8 mouse cellular contexts compared by ENCODE assay signal in genomic region chr4:139574156-139574798, GRCm38 (mm10). TPM values are rescaled to one million over a fixed set of nuclear protein-coding genes. Genes with fewer than 3 reads are reported as not detected.
DNase-seq lines count a peak whose midpoint lies in the region; ATAC-seq and TF ChIP-seq lines count a peak whose summit lies in the region.

No protein-coding gene starts in this region.

- WGBS in forebrain, embryonic 15.5 days: under 1% methylated on average over 47 of the region's 52 CpGs
- WGBS in lung, adult 2 months: 1% methylated on average over 48 of the region's 52 CpGs

- H3K4me2 ChIP-seq in forebrain, embryonic 15.5 days (replicated peaks): peak overlapping the region; percentile 87

- H3K4me1 ChIP-seq in forebrain, embryonic 15.5 days: peaks cover 26% of the 10 kb centered on the region
- peaks cover 20% of the 10 kb centered on the region for H3K4me1 ChIP-seq in lung, adult 2 months (ENCODE audit: control insufficient read depth, insufficient read depth, low read length)

- peak; percentile 94 for TF ChIP-seq POLR2A in lung, adult 2 months (IDR thresholded peaks at IDR 0.05; ENCODE audit: borderline replicate concordance, extremely low read depth, low read depth, low read length)

- no peaks in the 10 kb centered on the region for H3K27me3 ChIP-seq in forebrain, embryonic 15.5 days

- peak overlapping the region; percentile 69 for H3K4me3 ChIP-seq in forebrain, embryonic 15.5 days
- H3K4me3 ChIP-seq in lung, adult 2 months (replicated peaks; ENCODE audit: extremely low read depth, low read depth, low read length): peak overlapping the region; percentile 91

- peak; percentile 49; the same call in 1 of the 2 replicates for TF ChIP-seq CTCF in lung, adult 2 months (IDR thresholded peaks at IDR 0.05; ENCODE audit: insufficient read depth, low read length)

- peak; percentile 94 for ATAC-seq in forebrain, embryonic 15.5 days (replicated peaks)
- peak; percentile 91 for ATAC-seq in neutrophil, adult 5-6 weeks (ENCODE audit: extremely low read depth, insufficient number of reproducible peaks, low FRiP score, poor library complexity, severe bottlenecking)

- H3K27ac ChIP-seq in forebrain, embryonic 15.5 days (replicated peaks): peak overlapping the region; percentile 71

- H3K36me3 ChIP-seq in forebrain, embryonic 15.5 days: no peaks in the 10 kb centered on the region

- H3K9ac ChIP-seq in forebrain, embryonic 15.5 days (replicated peaks): peak overlapping the region; percentile 56

- peak; percentile 100 for DNase-seq in ES-CJ7 (ENCODE audit: low read depth, low spot score)
- peak; percentile 100 for DNase-seq in cerebellum, adult 11-12 months
- DNase-seq in heart, postnatal 25 days (ENCODE audit: low spot score): peak; percentile 99
- DNase-seq in layer of hippocampus, adult 18-20 months (ENCODE audit: low spot score in 2 of 2): peak; percentile 97 to 98
- peak; percentile 98 for DNase-seq in lung, adult 2 months
- peak; percentile 98 for DNase-seq in thymus, adult 18-20 months

- intact Hi-C loops in heart, postnatal 25 days (cut with DNase I): loop anchor here (2.0 to 5.0 kb wide), 2 partner anchors 37 to 102 kb away; no protein-coding TSS in a partner anchor

- no peaks in the 10 kb centered on the region for H3K9me3 ChIP-seq in forebrain, embryonic 15.5 days

RNA-seq across cellular contexts. Expression of gene Gm21969, which starts 28.7 kb away (rescaled TPM):
- polyA plus RNA-seq in forebrain, embryonic 15.5 days (2015; fragmentation: Nextera tagmentation; extraction: Ambion mirVana): not detected in 2 replicates
- not detected for total RNA-seq in heart, postnatal 25 days (2021)
- total RNA-seq in layer of hippocampus, adult 18-20 months (2021): not detected
- 0.02 TPM in 1 of 2 replicates, not detected in the other for polyA plus RNA-seq in lung, adult 2 months (2012; rRNA removed)
- total RNA-seq in neutrophil, adult 5-6 weeks (2017): 0.49 TPM in 1 of 2 replicates, not detected in the other

RNA-seq across cellular contexts. Expression of gene Iffo2, which starts 43.9 kb away (rescaled TPM):
- polyA plus RNA-seq in forebrain, embryonic 15.5 days (2015; fragmentation: Nextera tagmentation; extraction: Ambion mirVana): 4.6 and 5.7 TPM in 2 replicates
- total RNA-seq in heart, postnatal 25 days (2021): 1 to 10 TPM; 5.5 to 6.0 TPM
- 10 to 100 TPM; 18.6 to 19.2 TPM for total RNA-seq in layer of hippocampus, adult 18-20 months (2021)
- polyA plus RNA-seq in lung, adult 2 months (2012; rRNA removed): 7.4 and 9.5 TPM in 2 replicates
- total RNA-seq in neutrophil, adult 5-6 weeks (2017): 3.6 and 3.7 TPM in 2 replicates

RNA-seq across cellular contexts. Expression of gene Aldh4a1, which starts 48.4 kb away (rescaled TPM):
- 27.7 and 29.5 TPM in 2 replicates for polyA plus RNA-seq in forebrain, embryonic 15.5 days (2015; fragmentation: Nextera tagmentation; extraction: Ambion mirVana)
- 10 to 100 TPM; 64.1 to 68.5 TPM for total RNA-seq in heart, postnatal 25 days (2021)
- 10 to 100 TPM; 19.6 to 21.4 TPM for total RNA-seq in layer of hippocampus, adult 18-20 months (2021)
- 42.9 and 44.5 TPM in 2 replicates for polyA plus RNA-seq in lung, adult 2 months (2012; rRNA removed)
- 11.3 and 12.6 TPM in 2 replicates for total RNA-seq in neutrophil, adult 5-6 weeks (2017)

Comparison
In these comparisons a context has a peak if more than half of its experiments do, and no peak if none do; other contexts are left out.
1. Peak in every context shown above with its lines: DNase-seq, ATAC-seq, H3K4me3 ChIP-seq and H3K27ac ChIP-seq.